Mouse (Mus musculus): Measurements from ENCODE around the gene Commd2.

Gene Commd2

GRCm38 (mm10) chr3:57615652-57616051, 35.9 kb downstream of the Commd2 start:
- no peak for DNase-seq (ENCODE audit: low spot score in 2 of 2)

DNA sequence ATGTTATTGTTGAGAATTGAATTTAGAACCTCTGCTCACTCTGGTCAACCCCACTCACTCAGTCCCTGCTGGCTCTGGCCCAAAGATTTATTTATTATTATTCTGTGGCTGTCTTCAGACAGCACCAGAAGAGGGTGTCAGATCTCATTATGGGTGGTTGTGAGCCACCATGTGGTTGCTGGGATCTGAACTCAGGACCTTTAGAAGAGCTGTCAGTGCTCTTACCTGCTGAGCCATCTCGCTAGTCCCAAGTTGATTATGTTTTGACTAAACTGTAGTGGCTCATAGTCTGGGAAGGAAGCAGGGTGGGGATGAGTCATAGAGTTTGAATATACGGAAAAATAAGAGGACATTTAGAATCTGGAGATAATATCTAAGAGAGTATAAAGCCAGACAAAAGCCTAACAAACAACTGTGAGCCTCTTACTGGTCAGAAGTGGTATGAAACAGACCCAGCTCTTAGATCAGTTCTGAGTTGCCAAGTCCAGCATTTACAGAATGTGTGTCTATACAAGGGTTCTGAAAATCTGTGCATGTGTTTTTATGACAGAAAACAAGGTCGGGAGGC, 39.0 kb downstream of the Commd2 start:
- DNase-seq (ENCODE audit: low spot score in 2 of 2): no peak

GRCm38 (mm10) chr3:57611776-57612175, 39.7 kb downstream of the Commd2 start:
- DNase-seq (ENCODE audit: low spot score in 2 of 2): no peak

GRCm38 (mm10) chr3:57604618-57605015, 46.9 kb downstream of the Commd2 start:
- no peak for DNase-seq (ENCODE audit: low spot score in 2 of 2)

- no peak for DNase-seq (ENCODE audit: low spot score in 2 of 2)
Measured at GRCm38 (mm10) chr3:57603891-57604617, 47.5 kb downstream of the Commd2 start.

DNA sequence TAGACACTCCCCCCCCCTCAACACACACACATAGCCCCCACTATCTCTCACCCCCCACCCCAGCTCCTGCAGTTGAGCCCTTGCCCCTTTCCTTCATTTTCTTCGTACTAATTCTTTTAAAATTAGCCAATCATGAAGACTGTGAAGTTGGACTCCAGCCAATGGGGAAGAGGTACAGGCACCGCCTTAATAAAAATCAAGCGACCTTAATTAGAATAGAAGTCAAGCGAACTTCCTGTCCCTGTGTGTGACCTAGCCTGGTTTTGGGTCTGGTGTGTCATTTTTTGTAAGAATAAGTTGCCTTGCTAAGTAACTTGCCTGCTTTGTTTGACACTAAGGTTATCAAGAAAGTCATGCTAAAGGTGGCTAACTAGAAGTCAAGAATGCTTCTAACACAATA, 48.9 kb downstream of the Commd2 start:
- DNase-seq (ENCODE audit: low spot score in 2 of 2): no peak

DNA sequence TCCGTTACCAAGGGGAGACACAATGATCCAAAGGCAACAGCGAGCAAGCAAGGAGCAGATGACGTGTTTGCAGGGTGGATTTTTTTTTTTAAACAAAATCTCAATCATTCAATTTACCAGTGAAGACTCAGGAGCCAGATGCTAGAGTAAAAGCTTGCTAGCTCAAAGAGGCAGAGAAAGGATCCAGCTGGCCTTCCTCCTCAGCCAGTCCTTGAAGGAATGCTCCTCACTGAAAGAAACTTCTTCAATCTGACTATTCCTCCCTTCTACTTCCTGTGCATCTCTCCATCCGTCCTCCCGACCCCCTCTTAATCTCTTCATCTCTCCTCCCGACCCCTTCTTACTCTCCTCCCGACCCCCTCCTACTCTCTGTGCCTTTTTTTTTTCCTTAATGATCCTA, 54.9 kb downstream of the Commd2 start:
- DNase-seq (ENCODE audit: low spot score in 2 of 2): no peak

GRCm38 (mm10) chr3:57595506-57595905, 56.0 kb downstream of the Commd2 start:
- no peak for DNase-seq (ENCODE audit: low spot score in 2 of 2)
